Mouse (Mus musculus) C2C12 (cell line): ENCODE measurements at regions not wholly inside any gene's neighbourhood (a gene's known extent, or its start where the extent isn't known, plus 50 kb on each side); places are given as distances from the start of the nearest gene placed in this dataset.

Experiments used
- CTCF ChIP-seq: IDR thresholded peaks from one replicate; pipeline ENCODE4 v1.5.1; 2011; ENCODE audit not compliant: control insufficient read depth, insufficient read depth, insufficient read length
- MAX ChIP-seq: IDR thresholded peaks from one replicate; pipeline ENCODE4 v1.6.1; 2011; ENCODE audit warnings: mild to moderate bottlenecking, control low read depth
- USF1 ChIP-seq: IDR thresholded peaks from one replicate; pipeline ENCODE4 v1.6.1; 2011; ENCODE audit warnings: low read depth, mild to moderate bottlenecking, control low read depth, moderate library complexity

DNA sequence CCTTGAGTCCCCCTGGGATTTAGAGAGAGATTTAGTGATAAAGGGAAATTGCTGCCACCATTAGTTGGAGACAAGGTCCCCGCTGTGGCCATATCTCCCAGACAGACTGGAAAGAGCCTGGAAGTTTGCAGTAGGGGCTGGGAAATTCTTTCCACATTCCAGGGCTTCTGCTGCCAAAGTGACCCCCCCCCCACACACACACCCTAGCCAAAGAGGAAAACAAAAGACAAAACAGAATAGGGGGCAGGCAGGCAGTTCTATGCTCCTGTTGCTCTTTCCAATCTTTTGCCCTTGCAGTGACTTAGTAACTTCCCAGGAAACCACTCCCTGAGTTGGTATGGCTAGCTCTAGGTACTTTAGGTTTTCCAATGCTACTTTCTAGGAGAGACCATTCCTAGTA lies 270.9 kb downstream of the Rps24 start:
- TF ChIP-seq CTCF (no peak), USF1 (no peak), MAX (no peak)
